Comparison of ENCODE assay signal across 9 mouse cellular contexts in genomic region chr11:22003341-22003981, GRCm38 (mm10). TPM values are rescaled to one million over a fixed set of nuclear protein-coding genes. Genes with fewer than 3 reads are reported as not detected.
DNase-seq lines count a peak whose midpoint lies in the region; ATAC-seq lines count a peak whose summit lies in the region.
"Had no signal": no experiment of that assay in that cellular context is flagged by ENCODE, and none has a peak within 500 bp of the region (broad histone marks: within the 10 kb centered on the region; RNA-seq: fewer than 3 reads in every experiment).

No protein-coding gene starts in this region.

- H3K27ac ChIP-seq in heart, embryonic 11.5 days (ENCODE audit: low read depth, low read length): no peak overlapping the region
- H3K27ac ChIP-seq in limb, embryonic 10.5 days: no peak overlapping the region
- peak overlapping the region; percentile 82 for H3K27ac ChIP-seq in midbrain, embryonic 15.5 days

- H3K4me2 ChIP-seq in heart, embryonic 11.5 days: peak overlapping the region; percentile 96
- H3K4me2 ChIP-seq in midbrain, embryonic 15.5 days: peak overlapping the region; percentile 61

- H3K4me3 ChIP-seq in heart, embryonic 11.5 days (ENCODE audit: low read depth, low read length): peak overlapping the region; percentile 68
- 0 out of 2 replicates have a peak overlapping the region, but pooled peaks have one; percentile 22 for H3K4me3 ChIP-seq in limb, embryonic 10.5 days
- peak overlapping the region; percentile 50 for H3K4me3 ChIP-seq in midbrain, embryonic 15.5 days

- ATAC-seq in heart, embryonic 11.5 days (replicated peaks; ENCODE audit: insufficient number of reproducible peaks, low FRiP score, low TSS enrichment): no peak
- no peak for ATAC-seq in midbrain, embryonic 15.5 days (replicated peaks)
- no peak for ATAC-seq in erythroid progenitor cell, adult 5-6 weeks (replicated peaks; ENCODE audit: low FRiP score, poor library complexity, severe bottlenecking)

- no peak overlapping the region for H3K9ac ChIP-seq in heart, embryonic 11.5 days (ENCODE audit: low read depth, low read length)
- H3K9ac ChIP-seq in midbrain, embryonic 15.5 days: peak overlapping the region; percentile 20; the same call in 1 of the 2 replicates

- H3K9me3 ChIP-seq in heart, embryonic 11.5 days (replicated peaks; ENCODE audit: control insufficient read depth, low read length): no peaks in the 10 kb centered on the region
- H3K9me3 ChIP-seq in limb, embryonic 10.5 days (replicated peaks): no peaks in the 10 kb centered on the region
- H3K9me3 ChIP-seq in midbrain, embryonic 15.5 days: no peaks in the 10 kb centered on the region

- no peaks in the 10 kb centered on the region for H3K36me3 ChIP-seq in heart, embryonic 11.5 days (ENCODE audit: control insufficient read depth, insufficient read depth, low read length)
- H3K36me3 ChIP-seq in limb, embryonic 10.5 days: no peaks in the 10 kb centered on the region
- H3K36me3 ChIP-seq in midbrain, embryonic 15.5 days (replicated peaks): no peaks in the 10 kb centered on the region

- WGBS in heart, embryonic 11.5 days (ENCODE audit: insufficient replicate concordance): under 1% methylated on average over 31 of the region's 31 CpGs
- WGBS in limb, embryonic 10.5 days: under 1% methylated on average over 31 of the region's 31 CpGs
- 1% methylated on average over 31 of the region's 31 CpGs for WGBS in midbrain, embryonic 15.5 days

- H3K27me3 ChIP-seq in heart, embryonic 11.5 days (ENCODE audit: control insufficient read depth, insufficient read depth, low read length): peaks cover 79% of the 10 kb centered on the region
- H3K27me3 ChIP-seq in limb, embryonic 10.5 days (ENCODE audit: low read depth, poor library complexity, severe bottlenecking): peaks cover 100% of the 10 kb centered on the region
- peaks cover 55% of the 10 kb centered on the region for H3K27me3 ChIP-seq in midbrain, embryonic 15.5 days (replicated peaks)

- peak; percentile 37 to 43 for DNase-seq in cerebellum, postnatal 10 days
- DNase-seq in cerebellum, adult 8-10 months: no peak
- peak; percentile 42 to 52 for DNase-seq in right cerebral cortex, postnatal 10 days (ENCODE audit: low spot score in 2 of 2)
- no peak for DNase-seq in right cerebral cortex, postnatal 14 days
- DNase-seq in limb, embryonic 10.5 days (ENCODE audit: low spot score): peak; percentile 62

- H3K4me1 ChIP-seq in heart, embryonic 11.5 days (ENCODE audit: control insufficient read depth, insufficient read depth, low read length): peaks cover 25% of the 10 kb centered on the region
- H3K4me1 ChIP-seq in limb, embryonic 10.5 days: peaks cover 58% of the 10 kb centered on the region
- H3K4me1 ChIP-seq in midbrain, embryonic 15.5 days: peaks cover 48% of the 10 kb centered on the region

RNA-seq across cellular contexts. Expression of gene Otx1, which starts 0.8 kb away (rescaled TPM):
- 0.17 and 0.40 TPM in 2 replicates for polyA plus RNA-seq in heart, embryonic 11.5 days (2014; fragmentation: Nextera tagmentation; extraction: Ambion mirVana)
- 0.14 and 0.15 TPM in 2 replicates for polyA plus RNA-seq in limb, embryonic 10.5 days (2016; fragmentation: Nextera tagmentation; extraction: Ambion mirVana)
- polyA plus RNA-seq in midbrain, embryonic 15.5 days (2015; fragmentation: Nextera tagmentation; extraction: Ambion mirVana): 11.5 and 12.2 TPM in 2 replicates
- not detected in 2 replicates for total RNA-seq in erythroid progenitor cell, adult 5-6 weeks (2015; ENCODE audit: low replicate concordance)
- total RNA-seq in erythroid progenitor cell, adult 5-6 weeks (2017; ENCODE audit: low replicate concordance): not detected in 2 replicates
- total RNA-seq: common myeloid progenitor, adult 5-6 weeks had no signal

Comparison
In these comparisons a context has a peak if more than half of its experiments do, and no peak if none do; other contexts are left out.
1. DNase-seq: peak in cerebellum, postnatal 10 days (2 of 2), right cerebral cortex, postnatal 10 days (2 of 2) and limb, embryonic 10.5 days (single experiment); none in cerebellum, adult 8-10 months (single experiment) and right cerebral cortex, postnatal 14 days (single experiment).
2. Peak in every context shown above with its lines, with median percentiles within 50 percentile points of each other: H3K4me3 ChIP-seq.